Mouse (Mus musculus): ENCODE data around the gene Olfr1248. TPM values are rescaled to one million over a fixed set of nuclear protein-coding genes. Genes with fewer than 3 reads are reported as not detected.
"Not testable (repeated sequence)": the region's sequence is repeated elsewhere in the genome, so short reads cannot be mapped to it uniquely, and the experiment has no call there.

Gene Olfr1248
- total RNA-seq (2021) (not detected), polyA plus RNA-seq (2012; rRNA removed) (not detected in 2 replicates)
- long read RNA-seq = 0 reads

GRCm38 (mm10) chr2:89618145-89618544 lies at the start of gene Olfr1248:
Gene Olfr1248, minus strand, starts transcription at chr2:89618245.
- H3K27me3 ChIP-seq (ENCODE audit: control insufficient read depth, insufficient read depth, low read length); H3K36me3 ChIP-seq (ENCODE audit: control insufficient read depth, insufficient read depth, low read length); H3K4me1 ChIP-seq (ENCODE audit: control insufficient read depth, insufficient read depth, low read length); H3K4me3 ChIP-seq; H3K79me2 ChIP-seq (replicated peaks; ENCODE audit: control insufficient read depth, insufficient read depth, low read length); H3K9ac ChIP-seq (ENCODE audit: low read depth, low read length); intact Hi-C loops (cut with DNase I); H3K27ac ChIP-seq; DNase-seq: not testable (repeated sequence)
- WGBS = 82% methylated on average over 1 of the region's 1 CpGs

- Histone ChIP-seq H3K27me3 (ENCODE audit: control insufficient read depth, insufficient read depth, low read length) (no peaks in the 10 kb centered on the region), H3K4me3 (no peak within 1 kb of the TSS), H3K9ac (ENCODE audit: low read depth, low read length) (no peak within 1 kb of the TSS), H3K4me1 (ENCODE audit: control insufficient read depth, insufficient read depth, low read length) (no peaks in the 10 kb centered on the region), H3K36me3 (ENCODE audit: control insufficient read depth, insufficient read depth, low read length) (no peaks in the 10 kb centered on the region), H3K79me2 (replicated peaks; ENCODE audit: control insufficient read depth, insufficient read depth, low read length) (no peaks in the 10 kb centered on the region), H3K27ac (no peak within 1 kb of the TSS)
- no peak for TF ChIP-seq EP300 (IDR thresholded peaks at IDR 0.05; ENCODE audit: insufficient read depth, low read depth, low read length)
- no peak for TF ChIP-seq POLR2A (IDR thresholded peaks at IDR 0.05; ENCODE audit: insufficient read depth, low read depth, low read length)
- DNase-seq = no peak
- intact Hi-C loops (cut with DNase I) = no loop called here
Measured at GRCm38 (mm10) chr2:89661367-89661766, 43.3 kb upstream of the Olfr1248 start, which contains the start of gene Olfr1250. Gene Olfr1250, minus strand, starts transcription at chr2:89661467.

- Histone ChIP-seq H3K4me3 (no peak within 1 kb of the TSS), H3K9ac (ENCODE audit: low read depth, low read length) (no peak within 1 kb of the TSS), H3K79me2 (replicated peaks; ENCODE audit: control insufficient read depth, insufficient read depth, low read length) (no peaks in the 10 kb centered on the region), H3K27ac (no peak within 1 kb of the TSS), H3K36me3 (ENCODE audit: control insufficient read depth, insufficient read depth, low read length) (no peaks in the 10 kb centered on the region), H3K4me1 (ENCODE audit: control insufficient read depth, insufficient read depth, low read length) (no peaks in the 10 kb centered on the region), H3K27me3 (ENCODE audit: control insufficient read depth, insufficient read depth, low read length) (no peaks in the 10 kb centered on the region)
- WGBS = 81% methylated on average over 2 of the region's 2 CpGs
- intact Hi-C loops (cut with DNase I) = no loop called here
- TF ChIP-seq CTCF (IDR thresholded peaks at IDR 0.05) (no peak), EP300 (IDR thresholded peaks at IDR 0.05; ENCODE audit: insufficient read depth, low read depth, low read length) (no peak), POLR2A (IDR thresholded peaks at IDR 0.05; ENCODE audit: insufficient read depth, low read depth, low read length) (no peak)
- no peak for DNase-seq
Measured at GRCm38 (mm10) chr2:89634883-89635282, 16.8 kb upstream of the Olfr1248 start, which contains the start of gene Olfr1249. Gene Olfr1249, minus strand, starts transcription at chr2:89634983.

GRCm38 (mm10) chr2:89614030-89614429 lies 4.0 kb downstream of the Olfr1248 start, which contains the start of gene Olfr1247:
Gene Olfr1247, minus strand, starts transcription at chr2:89614130.
- DNase-seq = no peak
- intact Hi-C loops (cut with DNase I) = no loop called here
- Histone ChIP-seq H3K79me2 (replicated peaks; ENCODE audit: control insufficient read depth, insufficient read depth, low read length) (no peaks in the 10 kb centered on the region), H3K27ac (no peak within 1 kb of the TSS), H3K27me3 (ENCODE audit: control insufficient read depth, insufficient read depth, low read length) (no peaks in the 10 kb centered on the region), H3K4me1 (ENCODE audit: control insufficient read depth, insufficient read depth, low read length) (no peaks in the 10 kb centered on the region), H3K36me3 (ENCODE audit: control insufficient read depth, insufficient read depth, low read length) (no peaks in the 10 kb centered on the region), H3K9ac (ENCODE audit: low read depth, low read length) (no peak within 1 kb of the TSS), H3K4me3 (no peak within 1 kb of the TSS)
- no peak for TF ChIP-seq EP300 (IDR thresholded peaks at IDR 0.05; ENCODE audit: insufficient read depth, low read depth, low read length)
- no peak for TF ChIP-seq CTCF (IDR thresholded peaks at IDR 0.05)
- TF ChIP-seq POLR2A (IDR thresholded peaks at IDR 0.05; ENCODE audit: insufficient read depth, low read depth, low read length) = no peak
- WGBS = 69% methylated on average over 2 of the region's 2 CpGs

- 55% methylated on average over 2 of the region's 2 CpGs for WGBS
- DNase-seq = no peak
- H3K4me1 ChIP-seq (ENCODE audit: control insufficient read depth, insufficient read depth, low read length) = no peaks in the 10 kb centered on the region
- no peaks in the 10 kb centered on the region for H3K79me2 ChIP-seq (replicated peaks; ENCODE audit: control insufficient read depth, insufficient read depth, low read length)
- H3K4me3 ChIP-seq = no peak within 1 kb of the TSS
- no peaks in the 10 kb centered on the region for H3K27me3 ChIP-seq (ENCODE audit: control insufficient read depth, insufficient read depth, low read length)
- H3K36me3 ChIP-seq (ENCODE audit: control insufficient read depth, insufficient read depth, low read length) = no peaks in the 10 kb centered on the region
- intact Hi-C loops (cut with DNase I) = no loop called here
- H3K9ac ChIP-seq (ENCODE audit: low read depth, low read length) = no peak within 1 kb of the TSS
- TF ChIP-seq POLR2A (IDR thresholded peaks at IDR 0.05; ENCODE audit: insufficient read depth, low read depth, low read length) (no peak), CTCF (IDR thresholded peaks at IDR 0.05) (no peak), EP300 (IDR thresholded peaks at IDR 0.05; ENCODE audit: insufficient read depth, low read depth, low read length) (no peak)
- H3K27ac ChIP-seq = no peak within 1 kb of the TSS
Measured at GRCm38 (mm10) chr2:89593057-89593456, 25.0 kb downstream of the Olfr1248 start, which contains the start of gene Olfr1246. Gene Olfr1246, minus strand, starts transcription at chr2:89593157.

GRCm38 (mm10) chr2:89578347-89578746 lies 39.7 kb downstream of the Olfr1248 start, which contains the start of gene Olfr1245:
Gene Olfr1245, minus strand, starts transcription at chr2:89578447.
- intact Hi-C loops (cut with DNase I) = no loop called here
- WGBS = 72% methylated on average over 1 of the region's 1 CpGs
- Histone ChIP-seq H3K9ac (ENCODE audit: low read depth, low read length) (no peak within 1 kb of the TSS), H3K4me1 (ENCODE audit: control insufficient read depth, insufficient read depth, low read length) (no peaks in the 10 kb centered on the region), H3K79me2 (replicated peaks; ENCODE audit: control insufficient read depth, insufficient read depth, low read length) (no peaks in the 10 kb centered on the region), H3K36me3 (ENCODE audit: control insufficient read depth, insufficient read depth, low read length) (no peaks in the 10 kb centered on the region), H3K27ac (no peak within 1 kb of the TSS), H3K27me3 (ENCODE audit: control insufficient read depth, insufficient read depth, low read length) (no peaks in the 10 kb centered on the region), H3K4me3 (no peak within 1 kb of the TSS)
- TF ChIP-seq EP300 (IDR thresholded peaks at IDR 0.05; ENCODE audit: insufficient read depth, low read depth, low read length) (no peak), POLR2A (IDR thresholded peaks at IDR 0.05; ENCODE audit: insufficient read depth, low read depth, low read length) (no peak), CTCF (IDR thresholded peaks at IDR 0.05) (no peak)
- no peak for DNase-seq

Other genes with a start within 250 kb of the Olfr1248 start
- not detected for gene Olfr1238, start 208.6 kb downstream of the Olfr1248 start, total RNA-seq (2021)
- not detected in 2 replicates for gene Olfr1238, start 208.6 kb downstream of the Olfr1248 start, polyA plus RNA-seq (2012; rRNA removed)
- gene Olfr1239, start 197.8 kb downstream of the Olfr1248 start, total RNA-seq (2021) = not detected
- gene Olfr1239, start 197.8 kb downstream of the Olfr1248 start, polyA plus RNA-seq (2012; rRNA removed) = not detected in 2 replicates
- gene Olfr1240, start 175.2 kb downstream of the Olfr1248 start, total RNA-seq (2021) = not detected
- gene Olfr1240, start 175.2 kb downstream of the Olfr1248 start, polyA plus RNA-seq (2012; rRNA removed) = not detected in 2 replicates
- gene Olfr1241, start 131.1 kb downstream of the Olfr1248 start, total RNA-seq (2021) = not detected
- not detected in 2 replicates for gene Olfr1241, start 131.1 kb downstream of the Olfr1248 start, polyA plus RNA-seq (2012; rRNA removed)
- not detected for gene Olfr1242, start 119.9 kb downstream of the Olfr1248 start, total RNA-seq (2021)
- not detected in 2 replicates for gene Olfr1242, start 119.9 kb downstream of the Olfr1248 start, polyA plus RNA-seq (2012; rRNA removed)
- not detected for gene Olfr1243, start 86.8 kb downstream of the Olfr1248 start, total RNA-seq (2021)
- not detected in 2 replicates for gene Olfr1243, start 86.8 kb downstream of the Olfr1248 start, polyA plus RNA-seq (2012; rRNA removed)
- not detected for gene Olfr1245, start 39.8 kb downstream of the Olfr1248 start, total RNA-seq (2021)
- not detected in 2 replicates for gene Olfr1245, start 39.8 kb downstream of the Olfr1248 start, polyA plus RNA-seq (2012; rRNA removed)
- gene Olfr1246, start 25.1 kb downstream of the Olfr1248 start, total RNA-seq (2021) = not detected
- not detected in 2 replicates for gene Olfr1246, start 25.1 kb downstream of the Olfr1248 start, polyA plus RNA-seq (2012; rRNA removed)
- not detected for gene Olfr1247, start 4.1 kb downstream of the Olfr1248 start, total RNA-seq (2021)
- not detected in 2 replicates for gene Olfr1247, start 4.1 kb downstream of the Olfr1248 start, polyA plus RNA-seq (2012; rRNA removed)
- gene Olfr1249, start 16.7 kb upstream of the Olfr1248 start, total RNA-seq (2021) = not detected
- gene Olfr1249, start 16.7 kb upstream of the Olfr1248 start, polyA plus RNA-seq (2012; rRNA removed) = not detected in 2 replicates
- gene Olfr1250, start 43.2 kb upstream of the Olfr1248 start, total RNA-seq (2021) = not detected
- not detected in 2 replicates for gene Olfr1250, start 43.2 kb upstream of the Olfr1248 start, polyA plus RNA-seq (2012; rRNA removed)
- not detected for gene Olfr1251, start 53.7 kb upstream of the Olfr1248 start, total RNA-seq (2021)
- not detected in 2 replicates for gene Olfr1251, start 53.7 kb upstream of the Olfr1248 start, polyA plus RNA-seq (2012; rRNA removed)
- not detected for gene Olfr1252, start 106.8 kb upstream of the Olfr1248 start, total RNA-seq (2021)
- gene Olfr1252, start 106.8 kb upstream of the Olfr1248 start, polyA plus RNA-seq (2012; rRNA removed) = not detected in 2 replicates
- not detected for gene Olfr1253, start 138.8 kb upstream of the Olfr1248 start, total RNA-seq (2021)
- gene Olfr1253, start 138.8 kb upstream of the Olfr1248 start, polyA plus RNA-seq (2012; rRNA removed) = not detected in 2 replicates
- gene Olfr1254, start 175.4 kb upstream of the Olfr1248 start, total RNA-seq (2021) = not detected
- gene Olfr1254, start 175.4 kb upstream of the Olfr1248 start, polyA plus RNA-seq (2012; rRNA removed) = not detected in 2 replicates
- gene Olfr1255, start 193.8 kb upstream of the Olfr1248 start, total RNA-seq (2021) = not detected
- gene Olfr1255, start 193.8 kb upstream of the Olfr1248 start, polyA plus RNA-seq (2012; rRNA removed) = not detected in 2 replicates
- gene Olfr1256, start 223.3 kb upstream of the Olfr1248 start, total RNA-seq (2021) = not detected
- not detected in 2 replicates for gene Olfr1256, start 223.3 kb upstream of the Olfr1248 start, polyA plus RNA-seq (2012; rRNA removed)
- not detected for gene Olfr48, start 230.0 kb upstream of the Olfr1248 start, total RNA-seq (2021)
- not detected in 2 replicates for gene Olfr48, start 230.0 kb upstream of the Olfr1248 start, polyA plus RNA-seq (2012; rRNA removed)